Mouse (Mus musculus) forebrain, embryonic 15.5 days (tissue): ENCODE measurements at regions not wholly inside any gene's neighbourhood (a gene's known extent, or its start where the extent isn't known, plus 50 kb on each side); places are given as distances from the start of the nearest gene placed in this dataset.
A peak's percentile ranks its signal among the peaks of the same experiment; 100 is the strongest.

Experiments
- ATAC-seq: fragments of 200-750 bp; cut with Nextera tagmentation; replicated peaks from 2 replicates; pipeline ENCODE4 v1.8.0; 2017; ENCODE audit warnings: mild to moderate bottlenecking, moderate TSS enrichment, moderate library complexity
- H3K27ac ChIP-seq: fragments of 300-500 bp; sonication (generic); replicated peaks from 2 replicates; pipeline ENCODE4 v1.5.1; 2015; ENCODE audit warnings: mild to moderate bottlenecking, inconsistent platforms
- H3K27me3 ChIP-seq: fragments of 300-500 bp; sonication (generic); 2 replicates; pipeline ENCODE4 v1.6.1; 2015; ENCODE audit warnings: inconsistent platforms
- H3K36me3 ChIP-seq: fragments of 300-500 bp; sonication (generic); 2 replicates; pipeline ENCODE4 v1.6.1; 2015; ENCODE audit warnings: mild to moderate bottlenecking, inconsistent platforms
- H3K4me1 ChIP-seq: fragments of 300-500 bp; sonication (generic); 2 replicates; pipeline ENCODE4 v1.6.1; 2015; ENCODE audit warnings: inconsistent platforms
- H3K4me2 ChIP-seq: fragments of 300-500 bp; sonication (generic); replicated peaks from 2 replicates; pipeline ENCODE4 v1.6.1; 2015; ENCODE audit warnings: mild to moderate bottlenecking, inconsistent platforms
- H3K4me3 ChIP-seq: fragments of 300-500 bp; sonication (generic); 2 replicates; pipeline ENCODE4 v1.5.1; 2015; ENCODE audit warnings: mild to moderate bottlenecking, inconsistent platforms
- H3K9ac ChIP-seq: fragments of 300-500 bp; sonication (generic); replicated peaks from 2 replicates; pipeline ENCODE4 v1.6.1; 2015; ENCODE audit warnings: mild to moderate bottlenecking, inconsistent platforms
- H3K9me3 ChIP-seq: fragments of 300-500 bp; sonication (generic); 2 replicates; pipeline ENCODE4 v1.6.1; 2016; ENCODE audit warnings: inconsistent platforms
- WGBS: fragments of 180-500 bp; shearing (Covaris S2); methylation state at CpG from one replicate; pipeline ENCODE4 v1.1.7; 2015; ENCODE audit warnings: mixed read lengths; 5-methylcytosine and 5-hydroxymethylcytosine counted together

DNA sequence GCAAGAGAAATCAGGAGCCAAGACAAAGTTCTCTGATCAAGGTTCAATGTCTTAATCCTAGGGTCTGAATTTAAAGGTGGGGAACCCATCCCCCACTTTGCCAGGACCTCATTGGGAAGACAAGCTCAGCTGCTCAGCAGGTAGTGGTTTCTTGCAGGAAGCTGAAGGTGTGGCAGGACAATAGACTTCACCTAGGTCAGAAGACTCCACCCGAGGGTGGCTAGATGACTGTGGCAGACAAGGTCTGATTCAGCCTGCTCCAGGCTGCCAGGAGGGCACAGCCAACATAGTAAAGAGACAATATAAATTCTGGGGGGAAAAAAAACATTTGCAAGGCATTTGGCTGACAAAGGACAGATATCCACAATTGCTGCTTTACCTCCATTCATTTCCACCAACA lies 88.3 kb downstream of the Krtap20-2 start:
- H3K27me3 ChIP-seq, result no peaks in the 10 kb centered on the region
- no peak for ATAC-seq
- no peaks in the 10 kb centered on the region for H3K4me1 ChIP-seq
- H3K36me3 ChIP-seq, result no peaks in the 10 kb centered on the region
- 61% methylated on average over 1 of the region's 1 CpGs for WGBS
- H3K9ac ChIP-seq, result no peak overlapping the region
- H3K9me3 ChIP-seq, result no peaks in the 10 kb centered on the region
- H3K4me2 ChIP-seq, result no peak overlapping the region
- H3K27ac ChIP-seq, result no peak overlapping the region
- no peak overlapping the region for H3K4me3 ChIP-seq

DNA sequence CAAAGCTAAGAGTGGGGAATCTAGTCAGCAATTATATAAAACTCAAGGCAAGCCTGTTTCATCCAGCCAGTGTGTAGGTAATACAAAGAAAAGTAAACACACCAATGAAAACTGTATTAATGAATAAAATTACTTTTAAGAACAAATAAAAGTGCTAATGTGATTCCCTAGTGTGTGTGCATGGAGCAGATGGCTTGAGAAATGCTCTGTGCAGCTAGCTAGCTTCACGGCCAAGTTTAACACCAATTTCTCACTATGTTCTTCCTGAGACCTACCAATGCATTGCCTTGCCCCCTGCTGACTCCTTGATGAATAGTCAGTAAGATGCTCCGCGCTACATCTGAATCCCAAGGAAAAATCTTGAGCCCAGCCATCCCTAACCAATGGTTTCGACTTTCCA lies 91.0 kb downstream of the Krtap20-2 start:
- Histone ChIP-seq H3K4me3 (no peak overlapping the region), H3K36me3 (no peaks in the 10 kb centered on the region), H3K9ac (no peak overlapping the region), H3K27ac (no peak overlapping the region), H3K9me3 (no peaks in the 10 kb centered on the region), H3K27me3 (no peaks in the 10 kb centered on the region), H3K4me1 (no peaks in the 10 kb centered on the region), H3K4me2 (no peak overlapping the region)
- WGBS, result 83% methylated on average over 4 of the region's 4 CpGs
- peak; percentile 70; the same call in 1 of the 2 replicates for ATAC-seq
